Mouse (Mus musculus): ENCODE data around the gene Lingo2. TPM values are rescaled to one million over a fixed set of nuclear protein-coding genes. Genes with fewer than 3 reads are reported as not detected.

Gene Lingo2
- total and polyA plus RNA-seq, 2 experiments from 2014 or later: 51.6 to 59.7 TPM

DNA sequence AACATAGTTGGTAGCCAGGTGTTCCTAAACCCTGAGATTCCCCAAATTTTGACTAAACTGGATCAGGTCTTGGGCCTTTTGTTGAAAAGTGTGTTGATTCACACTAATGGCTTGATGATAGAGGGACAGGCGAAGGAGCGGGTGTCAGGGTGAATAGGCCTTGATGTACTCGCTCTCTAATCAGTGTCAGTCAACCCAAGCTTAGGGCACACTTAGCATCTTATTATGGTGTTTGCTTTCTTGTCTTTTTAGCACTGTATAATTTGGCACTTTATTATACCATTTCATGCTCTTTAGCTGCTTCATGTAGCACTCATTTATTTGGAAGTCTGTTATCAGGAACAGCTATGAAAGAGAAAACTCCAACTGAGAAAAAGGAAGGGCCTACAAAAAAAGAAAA, 582.6 kb downstream of the Lingo2 start:
- TF ChIP-seq CTCF (IDR thresholded peaks at IDR 0.05): no peak
- no peak for DNase-seq (ENCODE audit: low spot score)
- H3K27me3 ChIP-seq (ENCODE audit: insufficient read depth, low read length): no peaks in the 10 kb centered on the region
- ATAC-seq (ENCODE audit: low FRiP score): no peak
- no peaks in the 10 kb centered on the region for H3K4me1 ChIP-seq (ENCODE audit: insufficient read depth, low read length)
- no peak overlapping the region for H3K4me2 ChIP-seq (ENCODE audit: low read depth, low read length, poor library complexity, severe bottlenecking)
- no peaks in the 10 kb centered on the region for H3K9me3 ChIP-seq (ENCODE audit: low read length)
- H3K36me3 ChIP-seq (ENCODE audit: insufficient read depth, low read length): no peaks in the 10 kb centered on the region
- H3K4me3 ChIP-seq (ENCODE audit: low read depth, low read length): no peak overlapping the region
- 81% methylated on average over 3 of the region's 3 CpGs for WGBS
- no peak overlapping the region for H3K9ac ChIP-seq (replicated peaks; ENCODE audit: low read length, poor library complexity, severe bottlenecking)
- no peak overlapping the region for H3K27ac ChIP-seq (ENCODE audit: low read depth, low read length)

DNA sequence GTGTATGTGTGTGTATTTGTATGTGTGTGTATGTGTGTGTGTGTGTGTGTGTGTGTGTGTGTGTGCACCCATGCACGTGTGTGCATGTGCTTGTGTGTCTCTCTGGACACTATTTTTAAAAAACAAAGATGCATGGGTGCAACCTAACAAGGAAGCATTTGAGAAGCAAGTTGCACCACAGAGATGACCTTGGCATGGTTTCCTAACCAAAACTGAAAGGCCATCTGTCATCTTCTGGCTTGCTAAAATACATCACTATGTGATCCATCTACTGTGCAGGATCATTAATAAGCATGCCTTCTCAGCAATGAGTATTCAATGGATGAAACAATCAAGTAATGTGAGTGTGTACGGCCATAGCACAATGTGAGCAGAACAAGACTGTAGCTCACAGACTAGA, 597.1 kb downstream of the Lingo2 start:
- TF ChIP-seq CTCF (IDR thresholded peaks at IDR 0.05): no peak
- no peaks in the 10 kb centered on the region for H3K36me3 ChIP-seq (ENCODE audit: insufficient read depth, low read length)
- ATAC-seq (ENCODE audit: low FRiP score): no peak
- no peak for DNase-seq (ENCODE audit: low spot score)
- no peaks in the 10 kb centered on the region for H3K27me3 ChIP-seq (ENCODE audit: insufficient read depth, low read length)
- H3K4me2 ChIP-seq (ENCODE audit: low read depth, low read length, poor library complexity, severe bottlenecking): no peak overlapping the region
- no peak overlapping the region for H3K4me3 ChIP-seq (ENCODE audit: low read depth, low read length)
- no peak overlapping the region for H3K27ac ChIP-seq (ENCODE audit: low read depth, low read length)
- H3K9ac ChIP-seq (replicated peaks; ENCODE audit: low read length, poor library complexity, severe bottlenecking): no peak overlapping the region
- no peaks in the 10 kb centered on the region for H3K9me3 ChIP-seq (ENCODE audit: low read length)
- 74% methylated on average over 2 of the region's 2 CpGs for WGBS
- no peaks in the 10 kb centered on the region for H3K4me1 ChIP-seq (ENCODE audit: insufficient read depth, low read length)

DNA sequence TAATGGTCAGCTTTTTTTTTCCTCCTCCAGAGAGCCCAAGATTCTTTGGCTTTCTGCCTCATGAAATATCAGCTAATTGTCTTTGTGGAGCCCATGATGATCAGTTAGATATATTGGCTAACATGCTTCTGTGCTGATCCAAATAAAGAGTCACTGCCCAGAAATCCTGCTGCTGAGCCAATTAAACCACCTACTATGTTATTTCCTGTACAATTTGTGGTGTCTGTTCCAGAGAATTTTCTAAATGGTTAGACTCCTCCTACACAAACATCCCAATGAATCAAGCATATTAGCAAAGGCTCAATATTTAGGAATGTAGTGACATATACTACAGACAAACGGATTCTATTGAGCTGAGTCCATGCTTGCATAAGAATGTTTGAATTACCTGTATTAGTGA, 619.8 kb downstream of the Lingo2 start:
- ATAC-seq (ENCODE audit: low FRiP score): no peak
- Histone ChIP-seq H3K9me3 (ENCODE audit: low read length) (0 out of 2 replicates have a peak, but pooled peaks cover 2% of the 10 kb centered on the region), H3K27me3 (ENCODE audit: insufficient read depth, low read length) (no peaks in the 10 kb centered on the region), H3K4me2 (ENCODE audit: low read depth, low read length, poor library complexity, severe bottlenecking) (no peak overlapping the region), H3K36me3 (ENCODE audit: insufficient read depth, low read length) (no peaks in the 10 kb centered on the region), H3K4me1 (ENCODE audit: insufficient read depth, low read length) (no peaks in the 10 kb centered on the region), H3K9ac (replicated peaks; ENCODE audit: low read length, poor library complexity, severe bottlenecking) (no peak overlapping the region), H3K4me3 (ENCODE audit: low read depth, low read length) (no peak overlapping the region), H3K27ac (ENCODE audit: low read depth, low read length) (no peak overlapping the region)
- no peak for TF ChIP-seq CTCF (IDR thresholded peaks at IDR 0.05)
- no peak for DNase-seq (ENCODE audit: low spot score)
- 82% methylated on average over 1 of the region's 1 CpGs for whole genome bisulfite sequencing

GRCm38 (mm10) chr4:36325603-36326002, 625.9 kb downstream of the Lingo2 start:
- no peaks in the 10 kb centered on the region for H3K36me3 ChIP-seq (ENCODE audit: insufficient read depth, low read length)
- DNase-seq (ENCODE audit: low spot score): no peak
- 0 out of 2 replicates have a peak, but pooled peaks cover 2% of the 10 kb centered on the region for H3K9me3 ChIP-seq (ENCODE audit: low read length)
- no peak overlapping the region for H3K27ac ChIP-seq (ENCODE audit: low read depth, low read length)
- no peaks in the 10 kb centered on the region for H3K27me3 ChIP-seq (ENCODE audit: insufficient read depth, low read length)
- no peak overlapping the region for H3K4me2 ChIP-seq (ENCODE audit: low read depth, low read length, poor library complexity, severe bottlenecking)
- no peak overlapping the region for H3K4me3 ChIP-seq (ENCODE audit: low read depth, low read length)
- ATAC-seq (ENCODE audit: low FRiP score): no peak
- TF ChIP-seq CTCF (IDR thresholded peaks at IDR 0.05): no peak
- no peak overlapping the region for H3K9ac ChIP-seq (replicated peaks; ENCODE audit: low read length, poor library complexity, severe bottlenecking)
- H3K4me1 ChIP-seq (ENCODE audit: insufficient read depth, low read length): no peaks in the 10 kb centered on the region

DNA sequence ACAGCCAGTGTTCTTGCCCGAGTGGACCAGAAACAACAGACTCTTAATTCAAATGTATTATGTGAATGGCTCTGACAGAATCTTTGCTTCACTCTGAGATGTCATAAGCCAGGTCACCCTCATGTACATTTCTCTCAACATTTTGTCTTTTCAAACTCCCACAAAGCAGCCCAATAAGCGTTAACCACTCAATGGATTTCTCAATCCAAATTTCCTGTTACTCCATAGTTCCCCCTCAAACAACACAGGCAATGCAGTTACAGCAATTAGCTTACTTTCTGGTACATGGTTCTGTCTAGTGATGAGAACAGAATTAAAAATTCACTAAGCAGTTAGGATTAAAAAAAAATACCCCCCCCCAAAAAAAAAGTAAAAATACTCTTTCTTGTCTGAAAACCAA, 638.5 kb downstream of the Lingo2 start:
- Histone ChIP-seq H3K4me1 (ENCODE audit: insufficient read depth, low read length) (no peaks in the 10 kb centered on the region), H3K27me3 (ENCODE audit: insufficient read depth, low read length) (no peaks in the 10 kb centered on the region), H3K4me3 (ENCODE audit: low read depth, low read length) (no peak overlapping the region), H3K27ac (ENCODE audit: low read depth, low read length) (no peak overlapping the region), H3K9ac (replicated peaks; ENCODE audit: low read length, poor library complexity, severe bottlenecking) (no peak overlapping the region), H3K9me3 (ENCODE audit: low read length) (no peaks in the 10 kb centered on the region), H3K36me3 (ENCODE audit: insufficient read depth, low read length) (no peaks in the 10 kb centered on the region), H3K4me2 (ENCODE audit: low read depth, low read length, poor library complexity, severe bottlenecking) (no peak overlapping the region)
- 83% methylated on average over 2 of the region's 2 CpGs for WGBS
- no peak for TF ChIP-seq CTCF (IDR thresholded peaks at IDR 0.05)
- no peak for DNase-seq (ENCODE audit: low spot score)
- ATAC-seq (ENCODE audit: low FRiP score): no peak

- ATAC-seq (ENCODE audit: low FRiP score): no peak
- Histone ChIP-seq H3K4me1 (ENCODE audit: insufficient read depth, low read length) (no peaks in the 10 kb centered on the region), H3K27ac (ENCODE audit: low read depth, low read length) (no peak overlapping the region), H3K27me3 (ENCODE audit: insufficient read depth, low read length) (no peaks in the 10 kb centered on the region), H3K4me3 (ENCODE audit: low read depth, low read length) (no peak overlapping the region), H3K4me2 (ENCODE audit: low read depth, low read length, poor library complexity, severe bottlenecking) (no peak overlapping the region), H3K9me3 (ENCODE audit: low read length) (no peaks in the 10 kb centered on the region), H3K36me3 (ENCODE audit: insufficient read depth, low read length) (no peaks in the 10 kb centered on the region), H3K9ac (replicated peaks; ENCODE audit: low read length, poor library complexity, severe bottlenecking) (no peak overlapping the region)
- TF ChIP-seq CTCF (IDR thresholded peaks at IDR 0.05): no peak
- no peak for DNase-seq (ENCODE audit: low spot score)
- 85% methylated on average over 6 of the region's 6 CpGs for WGBS
These were observed 640.1 kb downstream of the Lingo2 start for GRCm38 (mm10) chr4:36311431-36311830.
